Mouse (Mus musculus): ENCODE results near the gene Lsm7. TPM values are rescaled to one million over a fixed set of nuclear protein-coding genes. Genes with fewer than 3 reads are reported as not detected.

The Lsm7 gene
- polyA plus RNA-seq, 1 experiment: 136 TPM

DNA sequence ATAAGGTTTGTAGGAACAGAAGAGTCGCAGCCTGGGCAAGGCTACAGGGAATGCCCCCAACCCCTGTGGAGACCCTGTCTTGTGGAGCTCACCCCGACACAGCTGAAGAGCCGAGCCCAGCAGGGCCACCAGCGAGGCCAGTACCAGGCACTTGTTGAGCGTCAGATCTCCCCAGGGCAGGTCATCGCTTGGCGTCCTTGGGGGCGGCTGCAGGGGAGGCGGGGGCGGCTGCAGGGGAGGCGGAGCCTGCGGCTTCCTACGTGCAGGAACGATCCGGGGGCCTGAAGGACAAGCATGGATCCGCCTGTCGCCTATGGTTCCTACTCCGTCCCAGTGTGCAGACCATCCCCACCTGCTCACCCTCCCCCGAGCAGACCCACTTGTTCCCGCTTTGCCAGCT lies 44.9 kb downstream of the Lsm7 start:
- Histone ChIP-seq H3K4me1 (ENCODE audit: control insufficient read depth, insufficient read depth, low read length) (no peaks in the 10 kb centered on the region), H3K27ac (ENCODE audit: control insufficient read depth, insufficient read depth, low read depth, low read length, poor library complexity) (no peak overlapping the region), H3K4me3 (replicated peaks; ENCODE audit: control insufficient read depth, low read depth, low read length) (no peak overlapping the region)
- TF ChIP-seq POLR2A (IDR thresholded peaks at IDR 0.05; ENCODE audit: borderline replicate concordance, control insufficient read depth, low read depth, low read length): no peak
- WGBS: 29% methylated on average over 20 of the region's 20 CpGs

DNA sequence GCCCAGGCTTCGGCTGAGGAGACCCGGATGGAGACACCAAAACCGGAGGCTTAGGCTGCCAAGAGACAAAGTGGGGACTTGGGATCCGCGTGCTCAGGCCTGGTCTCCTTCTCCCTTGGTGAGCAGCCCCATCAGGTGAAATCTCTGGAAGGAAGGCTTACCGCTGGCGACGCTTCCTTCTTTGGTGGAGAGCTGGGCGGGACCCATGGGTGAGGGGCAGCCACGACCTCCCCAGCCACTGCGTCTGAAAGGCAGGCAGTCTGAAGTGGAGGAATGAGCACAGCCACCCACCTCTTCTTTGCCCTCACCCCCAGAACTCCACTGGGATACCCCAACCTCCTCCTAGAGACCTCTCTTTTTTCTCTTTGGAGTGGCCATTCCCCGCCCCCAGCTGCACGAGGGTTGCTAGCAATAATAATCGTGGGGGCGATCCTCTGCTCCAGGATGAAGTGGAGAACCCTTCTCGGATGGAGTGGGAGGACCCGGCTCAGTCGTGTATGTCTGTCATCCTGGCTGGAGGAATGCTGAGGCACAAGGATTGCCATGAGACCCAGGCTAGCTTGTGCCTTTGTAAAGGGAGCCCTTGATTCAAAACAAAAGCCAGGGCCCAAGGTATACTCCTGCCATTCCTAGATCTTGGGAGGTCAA lies 45.9 kb downstream of the Lsm7 start:
- H3K27ac ChIP-seq (ENCODE audit: control insufficient read depth, insufficient read depth, low read depth, low read length, poor library complexity): no peak overlapping the region
- 14% methylated on average over 18 of the region's 18 CpGs for WGBS
- H3K4me1 ChIP-seq (ENCODE audit: control insufficient read depth, insufficient read depth, low read length): no peaks in the 10 kb centered on the region
- H3K4me3 ChIP-seq (replicated peaks; ENCODE audit: control insufficient read depth, low read depth, low read length): no peak overlapping the region
- no peak for TF ChIP-seq POLR2A (IDR thresholded peaks at IDR 0.05; ENCODE audit: borderline replicate concordance, control insufficient read depth, low read depth, low read length)
- no peak for TF ChIP-seq CTCF (IDR thresholded peaks at IDR 0.05; ENCODE audit: control insufficient read depth, insufficient read depth, low read length)

DNA sequence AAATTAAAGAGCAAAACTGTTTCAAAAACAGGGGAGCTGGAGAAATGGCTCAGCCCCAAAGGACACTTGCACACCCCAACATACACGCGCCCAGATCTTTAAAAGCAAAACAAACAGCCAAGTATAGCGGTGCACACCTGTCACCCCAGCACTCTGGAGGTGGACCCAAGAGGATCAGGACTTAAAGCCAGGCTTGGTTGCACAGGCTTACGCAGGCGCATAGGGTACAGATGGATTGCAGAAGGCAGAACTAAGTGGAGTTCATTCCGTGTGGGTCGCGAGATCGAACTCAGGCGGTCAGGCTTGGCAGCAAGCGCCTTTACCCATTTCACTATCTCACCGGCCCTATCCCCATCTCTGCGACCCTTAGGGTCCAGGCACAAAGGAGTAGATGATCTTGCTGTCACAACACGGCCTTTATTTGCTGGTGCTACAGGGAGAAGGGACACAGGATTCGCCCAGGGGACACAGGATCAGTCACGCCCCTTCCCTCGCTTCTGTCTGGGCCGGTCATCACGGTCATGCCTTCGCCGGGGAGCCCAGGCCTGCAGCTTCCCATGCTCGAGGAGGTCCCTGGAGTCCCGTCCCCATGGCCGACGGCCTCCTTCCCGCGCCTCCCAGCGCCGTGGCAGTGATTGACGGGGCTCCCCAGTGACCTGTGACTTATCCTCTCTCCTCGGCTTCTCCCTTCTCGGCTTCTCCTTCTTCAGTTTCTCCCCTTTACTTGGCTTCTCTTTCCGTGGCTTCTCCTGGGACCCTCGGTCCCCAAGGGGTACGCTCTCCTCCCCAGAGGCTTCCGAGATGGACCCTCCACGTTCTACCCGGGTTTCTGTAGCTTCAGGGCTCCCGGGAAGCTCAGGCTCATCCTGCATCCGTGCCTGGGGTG lies 46.7 kb downstream of the Lsm7 start:
- 24% methylated on average over 40 of the region's 40 CpGs for WGBS
- no peak overlapping the region for H3K4me3 ChIP-seq (replicated peaks; ENCODE audit: control insufficient read depth, low read depth, low read length)
- H3K27ac ChIP-seq (ENCODE audit: control insufficient read depth, insufficient read depth, low read depth, low read length, poor library complexity): no peak overlapping the region
- H3K4me1 ChIP-seq (ENCODE audit: control insufficient read depth, insufficient read depth, low read length): no peaks in the 10 kb centered on the region
- TF ChIP-seq POLR2A (IDR thresholded peaks at IDR 0.05; ENCODE audit: borderline replicate concordance, control insufficient read depth, low read depth, low read length) (no peak), CTCF (IDR thresholded peaks at IDR 0.05; ENCODE audit: control insufficient read depth, insufficient read depth, low read length) (no peak)

DNA sequence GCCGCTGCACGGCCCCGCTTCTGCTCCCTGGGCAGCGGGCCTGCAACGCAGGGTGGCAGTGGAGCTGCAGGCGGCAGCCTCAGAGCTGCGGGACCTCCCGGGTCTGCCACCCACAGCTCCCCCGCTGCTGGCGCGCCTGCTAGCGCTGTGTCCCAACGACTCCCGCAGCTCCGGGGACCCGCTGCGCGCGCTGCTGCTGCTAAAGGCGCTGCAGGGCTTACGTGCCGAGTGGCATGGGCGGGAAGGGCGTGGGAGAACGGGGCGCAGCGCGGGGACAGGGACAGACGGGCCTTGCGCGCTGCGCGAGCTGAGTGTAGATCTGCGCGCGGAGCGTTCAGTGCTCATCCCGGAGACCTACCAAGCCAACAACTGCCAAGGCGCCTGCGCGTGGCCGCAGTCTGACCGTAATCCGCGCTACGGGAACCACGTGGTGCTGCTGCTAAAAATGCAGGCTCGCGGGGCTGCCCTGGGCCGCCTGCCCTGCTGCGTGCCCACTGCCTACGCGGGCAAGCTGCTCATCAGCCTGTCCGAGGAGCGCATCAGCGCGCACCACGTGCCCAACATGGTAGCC lies 47.9 kb downstream of the Lsm7 start:
- no peak; the same call in 1 of the 2 replicates for TF ChIP-seq POLR2A (IDR thresholded peaks at IDR 0.05; ENCODE audit: borderline replicate concordance, control insufficient read depth, low read depth, low read length)
- no peak for TF ChIP-seq CTCF (IDR thresholded peaks at IDR 0.05; ENCODE audit: control insufficient read depth, insufficient read depth, low read length)
- Histone ChIP-seq H3K4me3 (replicated peaks; ENCODE audit: control insufficient read depth, low read depth, low read length) (peak overlapping the region; percentile 15), H3K4me1 (ENCODE audit: control insufficient read depth, insufficient read depth, low read length) (no peaks in the 10 kb centered on the region), H3K27ac (ENCODE audit: control insufficient read depth, insufficient read depth, low read depth, low read length, poor library complexity) (no peak overlapping the region; the same call in 1 of the 2 replicates)
- 2% methylated on average over 58 of the region's 58 CpGs for WGBS

DNA sequence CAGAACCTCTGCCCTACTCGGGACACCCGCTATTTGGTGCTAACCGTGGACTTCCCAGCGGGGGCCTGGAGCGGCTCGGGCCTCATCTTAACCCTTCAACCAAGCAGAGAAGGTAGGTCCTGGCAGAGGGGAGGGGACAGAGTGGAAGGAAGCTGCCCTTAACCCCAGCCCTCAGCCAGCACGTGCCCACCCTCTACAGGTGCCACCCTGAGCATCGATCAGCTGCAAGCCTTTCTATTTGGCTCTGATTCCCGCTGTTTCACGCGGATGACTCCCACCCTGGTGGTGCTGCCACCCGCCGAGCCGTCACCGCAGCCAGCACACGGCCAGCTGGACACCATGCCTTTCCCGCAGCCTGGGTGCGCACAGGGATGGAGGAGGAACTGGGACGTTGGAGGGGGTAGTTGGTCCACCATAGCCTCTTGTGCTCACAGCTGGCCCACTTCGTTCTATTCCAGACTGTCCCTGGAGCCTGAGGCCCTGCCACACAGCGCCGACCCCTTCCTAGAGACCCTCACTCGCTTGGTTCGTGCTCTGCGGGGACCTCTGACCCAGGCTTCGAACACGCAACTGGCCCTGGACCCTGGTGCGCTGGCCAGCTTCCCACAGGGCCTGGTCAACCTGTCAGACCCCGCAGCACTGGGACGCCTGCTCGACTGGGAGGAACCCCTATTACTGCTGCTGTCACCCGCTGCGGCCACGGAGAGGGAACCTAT lies 48.5 kb downstream of the Lsm7 start:
- WGBS: 56% methylated on average over 34 of the region's 34 CpGs
- no peak overlapping the region for H3K4me3 ChIP-seq (replicated peaks; ENCODE audit: control insufficient read depth, low read depth, low read length)
- TF ChIP-seq POLR2A (IDR thresholded peaks at IDR 0.05; ENCODE audit: borderline replicate concordance, control insufficient read depth, low read depth, low read length): no peak
- TF ChIP-seq CTCF (IDR thresholded peaks at IDR 0.05; ENCODE audit: control insufficient read depth, insufficient read depth, low read length): no peak
- no peak overlapping the region for H3K27ac ChIP-seq (ENCODE audit: control insufficient read depth, insufficient read depth, low read depth, low read length, poor library complexity)
- H3K4me1 ChIP-seq (ENCODE audit: control insufficient read depth, insufficient read depth, low read length): no peaks in the 10 kb centered on the region

DNA sequence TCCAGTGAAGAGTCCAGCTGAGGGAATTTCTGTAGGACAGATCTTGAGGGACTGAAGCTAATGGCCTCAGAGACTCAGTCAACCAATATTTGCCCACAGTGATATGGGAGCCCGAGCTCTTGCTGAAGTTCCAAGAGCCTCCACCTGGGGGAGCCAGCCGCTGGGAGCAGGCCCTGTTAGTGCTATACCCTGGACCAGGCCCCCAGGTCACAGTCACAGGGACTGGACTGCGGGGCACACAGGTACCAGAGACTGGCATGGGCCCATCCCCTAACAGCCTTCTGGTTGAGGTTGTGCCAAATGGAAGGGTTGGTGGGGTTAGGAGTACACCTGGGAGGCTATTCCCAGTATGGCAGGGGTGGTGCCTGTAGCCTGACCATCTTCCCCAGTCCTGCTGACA lies 49.1 kb downstream of the Lsm7 start:
- Histone ChIP-seq H3K4me3 (replicated peaks; ENCODE audit: control insufficient read depth, low read depth, low read length) (no peak overlapping the region), H3K4me1 (ENCODE audit: control insufficient read depth, insufficient read depth, low read length) (no peaks in the 10 kb centered on the region), H3K27ac (ENCODE audit: control insufficient read depth, insufficient read depth, low read depth, low read length, poor library complexity) (no peak overlapping the region)
- TF ChIP-seq POLR2A (IDR thresholded peaks at IDR 0.05; ENCODE audit: borderline replicate concordance, control insufficient read depth, low read depth, low read length) (no peak), CTCF (IDR thresholded peaks at IDR 0.05; ENCODE audit: control insufficient read depth, insufficient read depth, low read length) (peak; percentile 61)
- WGBS: 7% methylated on average over 3 of the region's 3 CpGs

DNA sequence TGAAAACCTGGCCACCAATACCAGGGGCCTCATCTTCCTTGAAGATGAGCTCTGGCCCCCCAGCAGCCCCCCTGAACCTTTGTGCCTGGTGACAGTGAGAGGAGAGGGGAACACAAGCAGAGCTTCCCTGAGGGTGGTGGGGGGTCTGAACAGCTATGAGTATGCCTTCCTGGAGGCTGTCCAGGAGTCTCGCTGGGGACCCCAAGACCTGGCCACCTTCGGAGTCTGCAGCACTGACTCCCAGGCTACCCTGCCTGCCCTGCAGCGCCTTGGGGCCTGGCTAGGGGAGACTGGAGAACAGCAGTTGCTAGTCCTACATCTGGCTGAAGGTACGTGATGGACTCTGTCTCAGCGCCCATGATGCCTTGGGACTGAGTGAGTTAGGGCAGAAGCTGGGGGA lies 49.7 kb downstream of the Lsm7 start:
- no peak overlapping the region for H3K27ac ChIP-seq (ENCODE audit: control insufficient read depth, insufficient read depth, low read depth, low read length, poor library complexity)
- 95% methylated on average over 5 of the region's 5 CpGs for WGBS
- no peak overlapping the region for H3K4me3 ChIP-seq (replicated peaks; ENCODE audit: control insufficient read depth, low read depth, low read length)
- no peak for TF ChIP-seq POLR2A (IDR thresholded peaks at IDR 0.05; ENCODE audit: borderline replicate concordance, control insufficient read depth, low read depth, low read length)
- TF ChIP-seq CTCF (IDR thresholded peaks at IDR 0.05; ENCODE audit: control insufficient read depth, insufficient read depth, low read length): no peak
- no peaks in the 10 kb centered on the region for H3K4me1 ChIP-seq (ENCODE audit: control insufficient read depth, insufficient read depth, low read length)

DNA sequence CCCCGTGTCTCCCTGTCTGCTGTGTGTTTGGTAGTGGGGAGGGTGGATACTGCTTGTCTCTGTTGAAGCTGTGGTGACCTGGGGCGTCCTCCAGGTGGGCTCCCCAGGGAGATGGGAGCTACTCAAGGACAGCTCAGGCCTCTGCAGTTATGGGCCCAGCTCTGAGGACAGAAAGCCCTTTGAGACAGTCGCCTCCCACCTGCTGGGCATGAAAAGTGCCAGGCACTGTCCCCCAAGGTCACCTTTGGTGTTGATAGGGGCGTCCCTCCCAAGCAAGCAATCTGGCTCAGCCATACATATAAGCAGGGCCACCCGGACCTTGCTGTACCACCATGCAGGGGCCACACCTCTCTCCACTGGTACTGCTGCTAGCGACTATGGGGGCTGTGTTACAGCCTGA lies 50.1 kb downstream of the Lsm7 start, which contains the start of gene Amh:
Gene Amh, plus strand, starts transcription at position 328 of the 400 bp plus-strand sequence.
- no peak for TF ChIP-seq POLR2A (IDR thresholded peaks at IDR 0.05; ENCODE audit: borderline replicate concordance, control insufficient read depth, low read depth, low read length)
- no peak for TF ChIP-seq CTCF (IDR thresholded peaks at IDR 0.05; ENCODE audit: control insufficient read depth, insufficient read depth, low read length)
- no peak within 1 kb of the TSS for H3K4me3 ChIP-seq (replicated peaks; ENCODE audit: control insufficient read depth, low read depth, low read length)
- no peaks in the 10 kb centered on the region for H3K4me1 ChIP-seq (ENCODE audit: control insufficient read depth, insufficient read depth, low read length)
- no peak within 1 kb of the TSS for H3K27ac ChIP-seq (ENCODE audit: control insufficient read depth, insufficient read depth, low read depth, low read length, poor library complexity)
- 81% methylated on average over 6 of the region's 6 CpGs for WGBS

Measured in bone marrow, adult 2 months (tissue).